Mouse (Mus musculus): ENCODE measurements around the gene Mcm10. TPM values are rescaled to one million over a fixed set of nuclear protein-coding genes. Genes with fewer than 3 reads are reported as not detected.

Mcm10 gene
- total RNA-seq, 2 experiments from 2014 or later, result 0.05 TPM; not detected in 1

GRCm38 (mm10) chr2:5033546-5034420, 21.2 kb upstream of the Mcm10 start:
- peak; percentile 57 for DNase-seq (ENCODE audit: low spot score)

- DNase-seq (ENCODE audit: low spot score), result peak; percentile 35
Measured at GRCm38 (mm10) chr2:5032665-5033064, 20.1 kb upstream of the Mcm10 start.

- DNase-seq (ENCODE audit: low spot score), result no peak
Measured at GRCm38 (mm10) chr2:5031215-5031614, 18.6 kb upstream of the Mcm10 start.

GRCm38 (mm10) chr2:5029808-5030207, 17.2 kb upstream of the Mcm10 start:
- DNase-seq (ENCODE audit: low spot score), result no peak

- DNase-seq (ENCODE audit: low spot score), result peak; percentile 43
Measured at GRCm38 (mm10) chr2:5028047-5028446, 15.5 kb upstream of the Mcm10 start.

GRCm38 (mm10) chr2:5027057-5027456, 14.5 kb upstream of the Mcm10 start:
- no peak for DNase-seq (ENCODE audit: low spot score)

- DNase-seq (ENCODE audit: low spot score), result no peak
Measured at GRCm38 (mm10) chr2:5025162-5025733, 12.7 kb upstream of the Mcm10 start.

GRCm38 (mm10) chr2:5023699-5024399, 11.3 kb upstream of the Mcm10 start:
- peak; percentile 50 for DNase-seq (ENCODE audit: low spot score)

GRCm38 (mm10) chr2:5023275-5023674, 10.7 kb upstream of the Mcm10 start:
- DNase-seq (ENCODE audit: low spot score), result no peak

- DNase-seq (ENCODE audit: low spot score), result no peak
Measured at GRCm38 (mm10) chr2:5019708-5020107, 7.1 kb upstream of the Mcm10 start.

- no peak for DNase-seq (ENCODE audit: low spot score)
Measured at GRCm38 (mm10) chr2:5016922-5017321, 4.3 kb upstream of the Mcm10 start.

- no peak for DNase-seq (ENCODE audit: low spot score)
Measured at GRCm38 (mm10) chr2:5015527-5015926, 2.9 kb upstream of the Mcm10 start.

- DNase-seq (ENCODE audit: low spot score), result no peak
Measured at GRCm38 (mm10) chr2:5014616-5015015, 2.0 kb upstream of the Mcm10 start.

- no peak for DNase-seq (ENCODE audit: low spot score)
Measured at GRCm38 (mm10) chr2:5011898-5012490, 597 bp downstream of the Mcm10 start.

GRCm38 (mm10) chr2:5007107-5007506, 5.5 kb downstream of the Mcm10 start:
- DNase-seq (ENCODE audit: low spot score), result no peak

- DNase-seq (ENCODE audit: low spot score), result no peak
Measured at GRCm38 (mm10) chr2:5001266-5001665, 11.3 kb downstream of the Mcm10 start.

GRCm38 (mm10) chr2:4998905-4999304, 13.7 kb downstream of the Mcm10 start:
- DNase-seq (ENCODE audit: low spot score), result no peak

GRCm38 (mm10) chr2:4996421-4996824, 16.2 kb downstream of the Mcm10 start:
- DNase-seq (ENCODE audit: low spot score), result no peak

- no peak for DNase-seq (ENCODE audit: low spot score)
Measured at GRCm38 (mm10) chr2:4995646-4996045, 16.9 kb downstream of the Mcm10 start.

GRCm38 (mm10) chr2:4994436-4994835, 18.2 kb downstream of the Mcm10 start:
- DNase-seq (ENCODE audit: low spot score), result no peak

- no peak for DNase-seq (ENCODE audit: low spot score)
Measured at GRCm38 (mm10) chr2:4993584-4993983, 19.0 kb downstream of the Mcm10 start.

Data from gastrocnemius, adult 18-20 months (tissue).